Mouse (Mus musculus) liver, embryonic 16.5 days (tissue): ENCODE results near the gene Sult3a1. TPM values are rescaled to one million over a fixed set of nuclear protein-coding genes. Genes with fewer than 3 reads are reported as not detected.
"Not testable (repeated sequence)": the region's sequence is repeated elsewhere in the genome, so short reads cannot be mapped to it uniquely, and the experiment has no call there.

ENCODE experiments used
- ATAC-seq: fragments of 200-750 bp; cut with Nextera tagmentation; 2 replicates; pipeline ENCODE4 v1.8.0; 2017; ENCODE audit warnings: low read depth, mild to moderate bottlenecking, moderate number of reproducible peaks, moderate library complexity
- H3K27ac ChIP-seq: fragments of 300-500 bp; sonication (generic); 2 replicates; pipeline ENCODE4 v1.5.1; 2014; ENCODE audit warnings: mild to moderate bottlenecking, low read length
- H3K27me3 ChIP-seq: fragments of 300-500 bp; sonication (generic); 2 replicates; pipeline ENCODE4 v1.6.1; 2014; ENCODE audit warnings: low read depth, low read length, mixed read lengths; ENCODE audit not compliant: control insufficient read depth, insufficient read depth
- H3K36me3 ChIP-seq: fragments of 300-500 bp; sonication (generic); 2 replicates; pipeline ENCODE4 v1.6.1; 2014; ENCODE audit warnings: mild to moderate bottlenecking; ENCODE audit not compliant: control insufficient read depth, insufficient read depth
- H3K4me1 ChIP-seq: fragments of 300-500 bp; sonication (generic); 2 replicates; pipeline ENCODE4 v1.6.1; 2014; ENCODE audit warnings: low read depth, low read length, mixed read lengths; ENCODE audit not compliant: control insufficient read depth
- H3K4me2 ChIP-seq: fragments of 300-500 bp; sonication (generic); 2 replicates; pipeline ENCODE4 v1.6.1; 2014; ENCODE audit warnings: low read depth, low read length, mixed read lengths
- H3K4me3 ChIP-seq: fragments of 300-500 bp; sonication (generic); 2 replicates; pipeline ENCODE4 v1.5.1; 2014; ENCODE audit warnings: low read depth, mild to moderate bottlenecking, low read length
- H3K9ac ChIP-seq: fragments of 300-500 bp; sonication (generic); 2 replicates; pipeline ENCODE4 v1.6.1; 2014; ENCODE audit warnings: low read depth, low read length
- H3K9me3 ChIP-seq: fragments of 300-500 bp; sonication (generic); replicated peaks from 2 replicates; pipeline ENCODE4 v1.6.1; 2016; ENCODE audit warnings: low read length; ENCODE audit not compliant: control insufficient read depth
- WGBS: fragments of 180-500 bp; shearing (Covaris S2); extraction: QIAGEN DNeasy Blood & Tissue Kit; methylation state at CpG from one replicate; pipeline ENCODE4 v1.1.7; 2014; ENCODE audit not compliant: insufficient replicate concordance; 5-methylcytosine and 5-hydroxymethylcytosine counted together
- polyA plus RNA-seq: library from polyadenylated mRNA; unstranded; fragments of >200 nt; fragmentation: Nextera tagmentation; extraction: Ambion mirVana; gene quantifications from 2 replicates; pipeline ENCODE4 v1.2.1, GENCODE M21; 2015

Sult3a1 gene
- not detected in 2 replicates for polyA plus RNA-seq

- no peak for ATAC-seq
- Histone ChIP-seq H3K4me3 (no peak within 1 kb of the TSS), H3K36me3 (no peaks in the 10 kb centered on the region), H3K4me2 (no peak within 1 kb of the TSS), H3K9me3 (no peaks in the 10 kb centered on the region), H3K4me1 (no peaks in the 10 kb centered on the region), H3K9ac (no peak within 1 kb of the TSS), H3K27ac (no peak within 1 kb of the TSS), H3K27me3 (no peaks in the 10 kb centered on the region)
These were observed at the start of gene Sult3a1 for GRCm38 (mm10) chr10:33857421-33857820. Gene Sult3a1 (plus strand): TSS chr10:33857721.

DNA sequence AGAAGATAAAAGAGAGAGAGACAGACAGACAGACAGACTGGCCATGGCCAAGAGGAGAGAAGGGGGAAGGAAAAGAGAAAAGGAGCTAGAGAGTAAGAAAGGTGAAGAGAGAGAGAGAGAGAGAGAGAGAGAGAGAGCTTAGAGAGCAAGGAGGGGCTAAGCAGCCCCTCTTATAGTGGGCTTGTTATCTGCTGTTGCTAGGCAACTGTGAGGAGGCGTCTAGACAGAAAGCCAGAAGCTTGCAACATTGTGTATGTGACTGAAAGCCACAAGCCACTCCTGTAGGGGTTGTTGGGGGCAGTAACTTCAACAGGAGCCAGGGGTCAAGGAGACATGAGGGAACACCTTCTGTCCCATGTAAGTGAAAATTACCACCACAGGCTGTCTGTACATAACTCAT, 45.7 kb upstream of the Sult3a1 start:
- Histone ChIP-seq H3K4me2 (no peak overlapping the region), H3K27me3 (no peaks in the 10 kb centered on the region), H3K4me1 (no peaks in the 10 kb centered on the region), H3K9me3 (no peaks in the 10 kb centered on the region), H3K27ac (no peak overlapping the region), H3K4me3 (no peak overlapping the region), H3K36me3 (no peaks in the 10 kb centered on the region), H3K9ac (no peak overlapping the region)
- ATAC-seq: no peak
- WGBS: 33% methylated on average over 1 of the region's 1 CpGs

- no peak overlapping the region for H3K4me3 ChIP-seq
- no peak overlapping the region for H3K9ac ChIP-seq
- no peak overlapping the region for H3K27ac ChIP-seq
- H3K4me1 ChIP-seq: no peaks in the 10 kb centered on the region
- no peak for ATAC-seq
- H3K27me3 ChIP-seq: no peaks in the 10 kb centered on the region
- H3K9me3 ChIP-seq: no peaks in the 10 kb centered on the region
- H3K4me2 ChIP-seq: no peak overlapping the region
- no peaks in the 10 kb centered on the region for H3K36me3 ChIP-seq
These were observed 43.3 kb upstream of the Sult3a1 start for GRCm38 (mm10) chr10:33814266-33814665.

- Histone ChIP-seq H3K9ac (no peak overlapping the region), H3K4me3 (no peak overlapping the region), H3K4me2 (no peak overlapping the region), H3K27me3 (no peaks in the 10 kb centered on the region), H3K27ac (no peak overlapping the region), H3K36me3 (no peaks in the 10 kb centered on the region), H3K9me3 (no peaks in the 10 kb centered on the region), H3K4me1 (no peaks in the 10 kb centered on the region)
- ATAC-seq: peak; percentile 60
- WGBS: 29% methylated on average over 1 of the region's 1 CpGs
These were observed 40.6 kb upstream of the Sult3a1 start for GRCm38 (mm10) chr10:33816923-33817322.

DNA sequence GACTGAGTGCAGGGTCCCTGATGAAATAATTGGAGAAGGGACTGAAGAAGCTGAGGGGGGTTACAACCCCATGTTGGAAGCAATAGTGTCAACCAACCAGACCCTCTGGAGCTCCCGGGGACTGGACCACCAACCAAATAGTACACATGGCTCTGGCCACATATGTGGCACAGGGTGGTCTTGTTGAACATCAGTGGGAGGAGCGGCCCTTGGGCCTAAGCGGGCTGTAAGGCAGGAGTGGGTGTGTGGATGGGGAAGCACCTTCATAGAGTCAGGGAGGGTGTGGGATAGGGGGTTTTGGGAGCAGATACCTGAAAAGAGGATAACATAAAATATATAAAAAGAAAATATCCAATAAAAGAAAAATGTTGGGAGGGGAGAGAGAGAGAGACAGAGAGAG, 36.6 kb upstream of the Sult3a1 start:
- Histone ChIP-seq H3K27me3 (no peaks in the 10 kb centered on the region), H3K4me3 (no peak overlapping the region), H3K4me2 (no peak overlapping the region), H3K9me3 (no peaks in the 10 kb centered on the region), H3K36me3 (no peaks in the 10 kb centered on the region), H3K27ac (no peak overlapping the region), H3K9ac (no peak overlapping the region), H3K4me1 (no peaks in the 10 kb centered on the region)
- ATAC-seq: no peak
- 68% methylated on average over 3 of the region's 3 CpGs for WGBS

GRCm38 (mm10) chr10:33865994-33866393, 8.5 kb downstream of the Sult3a1 start:
- H3K9me3 ChIP-seq: no peaks in the 10 kb centered on the region
- no peak overlapping the region for H3K4me2 ChIP-seq
- H3K27ac ChIP-seq: no peak overlapping the region
- no peak overlapping the region for H3K9ac ChIP-seq
- H3K4me3 ChIP-seq: no peak overlapping the region
- 50% methylated on average over 2 of the region's 2 CpGs for WGBS
- H3K4me1 ChIP-seq: no peaks in the 10 kb centered on the region
- no peaks in the 10 kb centered on the region for H3K27me3 ChIP-seq
- H3K36me3 ChIP-seq: no peaks in the 10 kb centered on the region
- peak; percentile 59 for ATAC-seq

- WGBS: 10% methylated on average over 1 of the region's 1 CpGs
- no peak overlapping the region for H3K4me3 ChIP-seq
- no peaks in the 10 kb centered on the region for H3K36me3 ChIP-seq
- H3K4me2 ChIP-seq: no peak overlapping the region
- H3K27ac ChIP-seq: no peak overlapping the region
- no peak overlapping the region for H3K9ac ChIP-seq
- H3K9me3 ChIP-seq: no peaks in the 10 kb centered on the region
- H3K4me1 ChIP-seq: no peaks in the 10 kb centered on the region
- no peaks in the 10 kb centered on the region for H3K27me3 ChIP-seq
- ATAC-seq: no peak
These were observed 12.9 kb downstream of the Sult3a1 start for GRCm38 (mm10) chr10:33870441-33870840.

GRCm38 (mm10) chr10:33872672-33873398, 15.3 kb downstream of the Sult3a1 start:
- Histone ChIP-seq H3K4me1 (no peaks in the 10 kb centered on the region), H3K4me3 (no peak overlapping the region), H3K9ac (no peak overlapping the region), H3K27me3 (no peaks in the 10 kb centered on the region), H3K36me3 (no peaks in the 10 kb centered on the region), H3K9me3 (no peaks in the 10 kb centered on the region), H3K4me2 (no peak overlapping the region), H3K27ac (no peak overlapping the region)
- 64% methylated on average over 2 of the region's 2 CpGs for WGBS
- no peak for ATAC-seq

DNA sequence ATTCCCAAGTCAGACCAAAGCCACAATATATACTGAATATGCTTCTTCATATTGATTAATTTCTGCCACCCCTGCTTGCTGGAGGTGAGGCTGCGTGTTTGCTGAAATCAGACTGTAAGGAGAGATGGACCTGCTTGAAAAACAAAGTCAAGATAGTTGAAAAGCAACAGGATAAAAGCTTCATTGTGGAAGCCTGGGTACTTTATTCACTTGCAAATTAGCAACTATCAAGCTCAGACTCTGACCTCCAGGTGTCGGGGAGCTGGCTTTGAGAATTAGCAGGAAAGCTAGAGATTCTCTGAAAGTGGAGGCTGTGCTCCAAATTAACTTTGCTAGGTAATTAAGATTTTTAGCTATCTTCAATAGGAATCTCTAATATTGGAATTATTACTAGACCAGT, 24.9 kb downstream of the Sult3a1 start:
- not testable (repeated sequence) for H3K4me3 ChIP-seq, H3K4me2 ChIP-seq, H3K27me3 ChIP-seq, H3K4me1 ChIP-seq, ATAC-seq, H3K9me3 ChIP-seq, H3K9ac ChIP-seq, H3K27ac ChIP-seq, H3K36me3 ChIP-seq
- WGBS: 72% methylated on average over 2 of the region's 2 CpGs
